Mouse (Mus musculus): ENCODE measurements around the gene Rcc1l. TPM values are rescaled to one million over a fixed set of nuclear protein-coding genes. Genes with fewer than 3 reads are reported as not detected.

Rcc1l gene
- total and polyA plus RNA-seq, 3 experiments: 9.2 to 16.0 (median 12.6) TPM

GRCm38 (mm10) chr5:134144986-134145385 lies 31.6 kb downstream of the Rcc1l start:
- DNase-seq (ENCODE audit: low spot score): no peak
- TF ChIP-seq POLR2AphosphoS5 (IDR thresholded peaks at IDR 0.05; ENCODE audit: insufficient replicate concordance, low read depth, low read length) (no peak), CTCF (IDR thresholded peaks at IDR 0.05; ENCODE audit: low read depth, low read length) (no peak), GATA2 (IDR thresholded peaks at IDR 0.05; ENCODE audit: borderline replicate concordance, low read depth, low read length) (no peak), TAL1 (conservative IDR thresholded peaks at IDR 0.05; ENCODE audit: low read depth, low read length) (no peak), GATA1 (IDR thresholded peaks at IDR 0.05; ENCODE audit: borderline replicate concordance, low read length) (no peak)
- Histone ChIP-seq H3K4me3 (ENCODE audit: low read depth, low read length) (no peak overlapping the region), H3K27me3 (ENCODE audit: insufficient read depth, low read length) (no peaks in the 10 kb centered on the region; the same call in 1 of the 2 replicates), H3K9me3 (replicated peaks) (no peaks in the 10 kb centered on the region), H3K36me3 (replicated peaks) (peaks cover 35% of the 10 kb centered on the region), H3K4me1 (ENCODE audit: insufficient read depth, low read depth, low read length) (no peaks in the 10 kb centered on the region)
- no peak for ATAC-seq (ENCODE audit: extremely low read depth, insufficient number of reproducible peaks, low FRiP score, poor library complexity, severe bottlenecking)

- no peaks in the 10 kb centered on the region for H3K4me1 ChIP-seq (ENCODE audit: insufficient read depth, low read depth, low read length)
Measured at GRCm38 (mm10) chr5:134142381-134142780, 34.2 kb downstream of the Rcc1l start.

GRCm38 (mm10) chr5:134141236-134141635 lies 35.3 kb downstream of the Rcc1l start:
- Histone ChIP-seq H3K27me3 (ENCODE audit: insufficient read depth, low read length) (no peaks in the 10 kb centered on the region; the same call in 1 of the 2 replicates), H3K4me1 (ENCODE audit: insufficient read depth, low read depth, low read length) (no peaks in the 10 kb centered on the region)
- DNase-seq (ENCODE audit: low spot score): no peak

More at GRCm38 (mm10) chr5:134142381-134142780, 34.2 kb downstream of the Rcc1l start:
- ATAC-seq (ENCODE audit: extremely low read depth, insufficient number of reproducible peaks, low FRiP score, poor library complexity, severe bottlenecking): no peak
- no peaks in the 10 kb centered on the region; the same call in 1 of the 2 replicates for H3K27me3 ChIP-seq (ENCODE audit: insufficient read depth, low read length)
- no peaks in the 10 kb centered on the region for H3K9me3 ChIP-seq (replicated peaks)
- DNase-seq (ENCODE audit: low spot score): no peak
- TF ChIP-seq POLR2AphosphoS5 (IDR thresholded peaks at IDR 0.05; ENCODE audit: insufficient replicate concordance, low read depth, low read length) (no peak), CTCF (IDR thresholded peaks at IDR 0.05; ENCODE audit: low read depth, low read length) (no peak), GATA1 (IDR thresholded peaks at IDR 0.05; ENCODE audit: borderline replicate concordance, low read length) (no peak), TAL1 (conservative IDR thresholded peaks at IDR 0.05; ENCODE audit: low read depth, low read length) (no peak), GATA2 (IDR thresholded peaks at IDR 0.05; ENCODE audit: borderline replicate concordance, low read depth, low read length) (no peak)
- no peak overlapping the region for H3K4me3 ChIP-seq (ENCODE audit: low read depth, low read length)
- H3K36me3 ChIP-seq (replicated peaks): peaks cover 9% of the 10 kb centered on the region

GRCm38 (mm10) chr5:134139429-134139828 lies 37.1 kb downstream of the Rcc1l start:
- no peak for DNase-seq (ENCODE audit: low spot score)

More at GRCm38 (mm10) chr5:134141236-134141635, 35.3 kb downstream of the Rcc1l start:
- no peak overlapping the region for H3K4me3 ChIP-seq (ENCODE audit: low read depth, low read length)
- ATAC-seq (ENCODE audit: extremely low read depth, insufficient number of reproducible peaks, low FRiP score, poor library complexity, severe bottlenecking): no peak
- TF ChIP-seq GATA2 (IDR thresholded peaks at IDR 0.05; ENCODE audit: borderline replicate concordance, low read depth, low read length) (no peak), POLR2AphosphoS5 (IDR thresholded peaks at IDR 0.05; ENCODE audit: insufficient replicate concordance, low read depth, low read length) (no peak), CTCF (IDR thresholded peaks at IDR 0.05; ENCODE audit: low read depth, low read length) (no peak), TAL1 (conservative IDR thresholded peaks at IDR 0.05; ENCODE audit: low read depth, low read length) (no peak)
- H3K36me3 ChIP-seq (replicated peaks): no peaks in the 10 kb centered on the region
- 0 out of 2 replicates have a peak, but pooled peaks cover 2% of the 10 kb centered on the region for H3K9me3 ChIP-seq (replicated peaks)

GRCm38 (mm10) chr5:134137933-134138332 lies 38.6 kb downstream of the Rcc1l start:
- no peaks in the 10 kb centered on the region for H3K27me3 ChIP-seq (ENCODE audit: insufficient read depth, low read length)
- TF ChIP-seq POLR2AphosphoS5 (IDR thresholded peaks at IDR 0.05; ENCODE audit: insufficient replicate concordance, low read depth, low read length) (no peak), CTCF (IDR thresholded peaks at IDR 0.05; ENCODE audit: low read depth, low read length) (no peak), GATA2 (IDR thresholded peaks at IDR 0.05; ENCODE audit: borderline replicate concordance, low read depth, low read length) (no peak), GATA1 (IDR thresholded peaks at IDR 0.05; ENCODE audit: borderline replicate concordance, low read length) (no peak)
- ATAC-seq (ENCODE audit: extremely low read depth, insufficient number of reproducible peaks, low FRiP score, poor library complexity, severe bottlenecking) (no peak), DNase-seq (ENCODE audit: low spot score) (no peak)
- H3K36me3 ChIP-seq (replicated peaks): no peaks in the 10 kb centered on the region
- H3K4me3 ChIP-seq (ENCODE audit: low read depth, low read length): no peak overlapping the region
- H3K4me1 ChIP-seq (ENCODE audit: insufficient read depth, low read depth, low read length): no peaks in the 10 kb centered on the region
- peaks cover 6% of the 10 kb centered on the region; the same call in 1 of the 2 replicates for H3K9me3 ChIP-seq (replicated peaks)

More at GRCm38 (mm10) chr5:134139429-134139828, 37.1 kb downstream of the Rcc1l start:
- no peak for ATAC-seq (ENCODE audit: extremely low read depth, insufficient number of reproducible peaks, low FRiP score, poor library complexity, severe bottlenecking)
- Histone ChIP-seq H3K4me3 (ENCODE audit: low read depth, low read length) (no peak overlapping the region), H3K9me3 (replicated peaks) (0 out of 2 replicates have a peak, but pooled peaks cover 2% of the 10 kb centered on the region), H3K4me1 (ENCODE audit: insufficient read depth, low read depth, low read length) (no peaks in the 10 kb centered on the region), H3K36me3 (replicated peaks) (no peaks in the 10 kb centered on the region), H3K27me3 (ENCODE audit: insufficient read depth, low read length) (no peaks in the 10 kb centered on the region; the same call in 1 of the 2 replicates)
- no peak for TF ChIP-seq TAL1 (conservative IDR thresholded peaks at IDR 0.05; ENCODE audit: low read depth, low read length)
- TF ChIP-seq POLR2AphosphoS5 (IDR thresholded peaks at IDR 0.05; ENCODE audit: insufficient replicate concordance, low read depth, low read length): no peak
- TF ChIP-seq GATA1 (IDR thresholded peaks at IDR 0.05; ENCODE audit: borderline replicate concordance, low read length): no peak
- TF ChIP-seq GATA2 (IDR thresholded peaks at IDR 0.05; ENCODE audit: borderline replicate concordance, low read depth, low read length): no peak
- no peak for TF ChIP-seq CTCF (IDR thresholded peaks at IDR 0.05; ENCODE audit: low read depth, low read length)

- no peak for DNase-seq (ENCODE audit: low spot score)
Measured at GRCm38 (mm10) chr5:134136022-134136421, 40.6 kb downstream of the Rcc1l start.

More at GRCm38 (mm10) chr5:134136022-134136421, 40.6 kb downstream of the Rcc1l start:
- Histone ChIP-seq H3K27me3 (ENCODE audit: insufficient read depth, low read length) (no peaks in the 10 kb centered on the region), H3K36me3 (replicated peaks) (no peaks in the 10 kb centered on the region), H3K4me1 (ENCODE audit: insufficient read depth, low read depth, low read length) (no peaks in the 10 kb centered on the region), H3K4me3 (ENCODE audit: low read depth, low read length) (no peak overlapping the region), H3K9me3 (replicated peaks) (peaks cover 6% of the 10 kb centered on the region; the same call in 1 of the 2 replicates)
- TF ChIP-seq CTCF (IDR thresholded peaks at IDR 0.05; ENCODE audit: low read depth, low read length) (no peak), TAL1 (conservative IDR thresholded peaks at IDR 0.05; ENCODE audit: low read depth, low read length) (no peak), GATA1 (IDR thresholded peaks at IDR 0.05; ENCODE audit: borderline replicate concordance, low read length) (no peak), POLR2AphosphoS5 (IDR thresholded peaks at IDR 0.05; ENCODE audit: insufficient replicate concordance, low read depth, low read length) (no peak), GATA2 (IDR thresholded peaks at IDR 0.05; ENCODE audit: borderline replicate concordance, low read depth, low read length) (no peak)
- no peak for ATAC-seq (ENCODE audit: extremely low read depth, insufficient number of reproducible peaks, low FRiP score, poor library complexity, severe bottlenecking)

Data from G1E (cell line).